Mouse (Mus musculus) brain, embryonic 14.5 days (tissue): ENCODE results near the gene Fam131c.

Experiments used
- CTCF ChIP-seq: fragments of 200-500 bp; IDR thresholded peaks from 2 replicates; pipeline ENCODE4 v1.5.1; 2012; ENCODE audit warnings: inconsistent platforms, mild to moderate bottlenecking, moderate library complexity, borderline replicate concordance; ENCODE audit not compliant: insufficient read depth, insufficient read length; ENCODE audit errors: extremely low read depth
- POLR2A ChIP-seq: fragments of 200-500 bp; IDR thresholded peaks from 2 replicates; pipeline ENCODE4 v1.6.1; 2012; ENCODE audit warnings: mild to moderate bottlenecking, inconsistent platforms, borderline replicate concordance; ENCODE audit not compliant: poor library complexity, insufficient read depth, insufficient read length, severe bottlenecking; ENCODE audit errors: extremely low read depth

DNA sequence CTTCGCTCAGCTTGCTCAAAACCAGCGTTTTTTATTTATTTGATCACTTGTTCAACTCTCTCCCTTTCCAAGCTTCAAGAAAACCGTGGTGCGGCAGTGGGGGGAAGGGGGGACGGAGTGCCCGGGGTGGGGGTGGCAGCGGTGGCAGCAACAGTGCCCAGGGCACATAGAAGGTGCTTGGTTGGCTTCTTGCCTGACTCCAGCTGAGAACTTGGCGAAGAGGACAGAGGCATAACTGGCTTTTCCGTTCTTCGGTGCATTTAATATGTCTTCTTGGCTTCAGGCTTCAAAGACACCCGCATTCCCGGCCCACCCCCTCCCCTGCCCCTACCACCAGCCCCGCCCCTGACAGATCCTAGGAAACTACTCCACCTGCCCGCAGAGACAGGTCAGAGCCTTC lies 64.6 kb downstream of the Fam131c start:
- TF ChIP-seq CTCF (no peak), POLR2A (no peak)
